Mouse (Mus musculus) embryonic facial prominence, embryonic 14.5 days (tissue): ENCODE measurements around the gene Klhdc8a. TPM values are rescaled to one million over a fixed set of nuclear protein-coding genes. Genes with fewer than 3 reads are reported as not detected.
"Not testable (repeated sequence)": the region's sequence is repeated elsewhere in the genome, so short reads cannot be mapped to it uniquely, and the experiment has no call there.

ENCODE experiments used
- ATAC-seq: fragments of 200-750 bp; cut with Nextera tagmentation; 2 replicates; pipeline ENCODE4 v1.8.0; 2017; ENCODE audit warnings: low read depth, moderate number of reproducible peaks, moderate TSS enrichment
- DNase-seq: peaks from one replicate; pipeline ENCODE4 v3.0.0-alpha.2; 2015; ENCODE audit warnings: low spot score
- H3K27ac ChIP-seq: fragments of 300-500 bp; sonication (generic); replicated peaks from 2 replicates; pipeline ENCODE4 v1.5.1; 2014; ENCODE audit warnings: low read depth, mild to moderate bottlenecking, low read length, moderate library complexity
- H3K27me3 ChIP-seq: fragments of 300-500 bp; sonication (generic); replicated peaks from 2 replicates; pipeline ENCODE4 v1.6.1; 2014; ENCODE audit warnings: low read length; ENCODE audit not compliant: control insufficient read depth, insufficient read depth
- H3K36me3 ChIP-seq: fragments of 300-500 bp; sonication (generic); 2 replicates; pipeline ENCODE4 v1.6.1; 2014; ENCODE audit warnings: low read length, mixed read lengths; ENCODE audit not compliant: control insufficient read depth, insufficient read depth
- H3K4me1 ChIP-seq: fragments of 300-500 bp; sonication (generic); 2 replicates; pipeline ENCODE4 v1.6.1; 2014; ENCODE audit warnings: antibody characterized with exemption, low read length; ENCODE audit not compliant: control insufficient read depth, insufficient read depth
- H3K4me2 ChIP-seq: fragments of 300-500 bp; sonication (generic); 2 replicates; pipeline ENCODE4 v1.6.1; 2014; ENCODE audit warnings: low read depth, mild to moderate bottlenecking, low read length, moderate library complexity, mixed read lengths
- H3K4me3 ChIP-seq: fragments of 300-500 bp; sonication (generic); 2 replicates; pipeline ENCODE4 v1.5.1; 2014; ENCODE audit warnings: low read depth, mild to moderate bottlenecking, low read length
- H3K9ac ChIP-seq: fragments of 300-500 bp; sonication (generic); 2 replicates; pipeline ENCODE4 v1.6.1; 2014; ENCODE audit warnings: low read depth, mild to moderate bottlenecking, low read length, moderate library complexity, mixed read lengths
- H3K9me3 ChIP-seq: fragments of 300-500 bp; sonication (generic); 2 replicates; pipeline ENCODE4 v1.6.1; 2016; ENCODE audit warnings: low read length; ENCODE audit not compliant: control insufficient read depth
- WGBS: fragments of 180-500 bp; shearing (Covaris S2); extraction: QIAGEN DNeasy Blood & Tissue Kit; methylation state at CpG from one replicate; pipeline ENCODE4 v1.1.7; 2014; 5-methylcytosine and 5-hydroxymethylcytosine counted together
- polyA plus RNA-seq: library from polyadenylated mRNA; unstranded; fragments of >200 nt; fragmentation: Nextera tagmentation; extraction: Ambion mirVana; gene quantifications from 2 replicates; pipeline ENCODE4 v1.2.1, GENCODE M21; 2014

Gene Klhdc8a
- polyA plus RNA-seq, 1 experiment from 2014 or later, result 0.70 TPM

GRCm38 (mm10) chr1:132266791-132267557 lies 31.5 kb upstream of the Klhdc8a start:
- no peaks in the 10 kb centered on the region for H3K36me3 ChIP-seq
- no peak for ATAC-seq
- peaks cover 16% of the 10 kb centered on the region; the same call in 1 of the 2 replicates for H3K4me1 ChIP-seq
- 23% methylated on average over 8 of the region's 8 CpGs for WGBS
- no peaks in the 10 kb centered on the region for H3K27me3 ChIP-seq
- no peaks in the 10 kb centered on the region for H3K9me3 ChIP-seq
- no peak overlapping the region for H3K27ac ChIP-seq
- DNase-seq, result no peak
- no peak overlapping the region for H3K4me3 ChIP-seq
- H3K9ac ChIP-seq, result no peak overlapping the region
- no peak overlapping the region; the same call in 1 of the 2 replicates for H3K4me2 ChIP-seq

- ATAC-seq (no peak), DNase-seq (no peak)
- H3K4me3 ChIP-seq, result no peak overlapping the region
- H3K36me3 ChIP-seq, result no peaks in the 10 kb centered on the region
- H3K9ac ChIP-seq, result no peak overlapping the region
- H3K4me1 ChIP-seq, result peaks cover 16% of the 10 kb centered on the region; the same call in 1 of the 2 replicates
- H3K4me2 ChIP-seq, result no peak overlapping the region
- WGBS, result 51% methylated on average over 2 of the region's 2 CpGs
- no peaks in the 10 kb centered on the region for H3K27me3 ChIP-seq
- H3K27ac ChIP-seq, result no peak overlapping the region
- no peaks in the 10 kb centered on the region for H3K9me3 ChIP-seq
These were observed 30.5 kb upstream of the Klhdc8a start for GRCm38 (mm10) chr1:132267959-132268358.

- ATAC-seq (no peak), DNase-seq (no peak)
- Histone ChIP-seq H3K4me1 (peaks cover 16% of the 10 kb centered on the region; the same call in 1 of the 2 replicates), H3K36me3 (no peaks in the 10 kb centered on the region), H3K4me2 (no peak overlapping the region), H3K27ac (no peak overlapping the region), H3K9me3 (no peaks in the 10 kb centered on the region), H3K27me3 (no peaks in the 10 kb centered on the region), H3K4me3 (no peak overlapping the region), H3K9ac (no peak overlapping the region)
- 29% methylated on average over 7 of the region's 7 CpGs for WGBS
These were observed 29.9 kb upstream of the Klhdc8a start for GRCm38 (mm10) chr1:132268418-132269060.

GRCm38 (mm10) chr1:132271237-132271636 lies 27.2 kb upstream of the Klhdc8a start:
- Histone ChIP-seq H3K4me1 (peaks cover 16% of the 10 kb centered on the region; the same call in 1 of the 2 replicates), H3K4me3 (no peak overlapping the region), H3K36me3 (no peaks in the 10 kb centered on the region), H3K27ac (no peak overlapping the region), H3K4me2 (no peak overlapping the region), H3K27me3 (no peaks in the 10 kb centered on the region), H3K9me3 (no peaks in the 10 kb centered on the region), H3K9ac (no peak overlapping the region)
- 72% methylated on average over 3 of the region's 3 CpGs for WGBS
- DNase-seq, result no peak
- no peak for ATAC-seq

GRCm38 (mm10) chr1:132276694-132277093 lies 21.7 kb upstream of the Klhdc8a start:
- no peaks in the 10 kb centered on the region for H3K4me1 ChIP-seq
- no peaks in the 10 kb centered on the region for H3K27me3 ChIP-seq
- DNase-seq (no peak), ATAC-seq (no peak)
- no peaks in the 10 kb centered on the region for H3K36me3 ChIP-seq
- H3K9me3 ChIP-seq, result no peaks in the 10 kb centered on the region
- H3K9ac ChIP-seq, result no peak overlapping the region
- no peak overlapping the region for H3K27ac ChIP-seq
- no peak overlapping the region for H3K4me3 ChIP-seq
- WGBS, result 79% methylated on average over 3 of the region's 3 CpGs
- H3K4me2 ChIP-seq, result no peak overlapping the region

- Histone ChIP-seq H3K27ac (no peak overlapping the region), H3K4me3 (no peak overlapping the region), H3K4me2 (no peak overlapping the region), H3K9ac (no peak overlapping the region), H3K9me3 (no peaks in the 10 kb centered on the region), H3K4me1 (no peaks in the 10 kb centered on the region), H3K27me3 (no peaks in the 10 kb centered on the region), H3K36me3 (no peaks in the 10 kb centered on the region)
- no peak for DNase-seq
- WGBS, result 74% methylated on average over 6 of the region's 6 CpGs
- ATAC-seq, result no peak
These were observed 21.3 kb upstream of the Klhdc8a start for GRCm38 (mm10) chr1:132277124-132277523.

- H3K36me3 ChIP-seq, H3K4me3 ChIP-seq, H3K27ac ChIP-seq, H3K4me2 ChIP-seq, H3K9ac ChIP-seq, ATAC-seq, DNase-seq, H3K9me3 ChIP-seq, H3K4me1 ChIP-seq, H3K27me3 ChIP-seq: not testable (repeated sequence)
- WGBS, result 75% methylated on average over 6 of the region's 6 CpGs
These were observed 17.8 kb upstream of the Klhdc8a start for GRCm38 (mm10) chr1:132280636-132281035.

- DNase-seq, result no peak
- no peak overlapping the region for H3K9ac ChIP-seq
- H3K27ac ChIP-seq, result no peak overlapping the region
- H3K4me2 ChIP-seq, result no peak overlapping the region
- peak; percentile 37; the same call in 1 of the 2 replicates for ATAC-seq
- H3K4me1 ChIP-seq, result no peaks in the 10 kb centered on the region
- H3K36me3 ChIP-seq, result no peaks in the 10 kb centered on the region
- H3K27me3 ChIP-seq, result no peaks in the 10 kb centered on the region
- 22% methylated on average over 8 of the region's 8 CpGs for WGBS
- no peaks in the 10 kb centered on the region for H3K9me3 ChIP-seq
- H3K4me3 ChIP-seq, result no peak overlapping the region
These were observed 16.8 kb upstream of the Klhdc8a start for GRCm38 (mm10) chr1:132281523-132282176.
